Mouse (Mus musculus) embryonic facial prominence, embryonic 11.5 days (tissue): ENCODE data around the gene Pomgnt2. TPM values are rescaled to one million over a fixed set of nuclear protein-coding genes. Genes with fewer than 3 reads are reported as not detected.

Source experiments
- ATAC-seq: fragments of 200-750 bp; cut with Nextera tagmentation; replicated peaks from 2 replicates; pipeline ENCODE4 v1.8.0; 2017; ENCODE audit warnings: low read depth; ENCODE audit not compliant: insufficient number of reproducible peaks, low FRiP score, low TSS enrichment
- DNase-seq: peaks from one replicate; pipeline ENCODE4 v3.0.0-alpha.2; 2015; ENCODE audit warnings: low spot score
- H3K27ac ChIP-seq: fragments of 300-500 bp; sonication (generic); replicated peaks from 2 replicates; pipeline ENCODE4 v1.5.1; 2014; ENCODE audit warnings: mild to moderate bottlenecking, low read depth, low read length, control low read depth
- H3K27me3 ChIP-seq: fragments of 300-500 bp; sonication (generic); 2 replicates; pipeline ENCODE4 v1.6.1; 2014; ENCODE audit warnings: mild to moderate bottlenecking, low read length, moderate library complexity, mixed read lengths; ENCODE audit not compliant: control insufficient read depth, insufficient read depth
- H3K36me3 ChIP-seq: fragments of 300-500 bp; sonication (generic); replicated peaks from 2 replicates; pipeline ENCODE4 v1.6.1; 2014; ENCODE audit warnings: low read depth, mild to moderate bottlenecking, low read length, moderate library complexity, mixed read lengths; ENCODE audit not compliant: control insufficient read depth, insufficient read depth
- H3K4me1 ChIP-seq: fragments of 300-500 bp; sonication (generic); 2 replicates; pipeline ENCODE4 v1.6.1; 2014; ENCODE audit warnings: low read length, mixed read lengths; ENCODE audit not compliant: control insufficient read depth, insufficient read depth
- H3K4me2 ChIP-seq: fragments of 300-500 bp; sonication (generic); 2 replicates; pipeline ENCODE4 v1.6.1; 2014; ENCODE audit warnings: low read depth, mild to moderate bottlenecking, control low read depth, low read length, moderate library complexity
- H3K4me3 ChIP-seq: fragments of 300-500 bp; sonication (generic); 2 replicates; pipeline ENCODE4 v1.5.1; 2014; ENCODE audit warnings: low read depth, low read length, control low read depth
- H3K9ac ChIP-seq: fragments of 300-500 bp; sonication (generic); replicated peaks from 2 replicates; pipeline ENCODE4 v1.6.1; 2014; ENCODE audit warnings: mild to moderate bottlenecking, control low read depth, low read length
- H3K9me3 ChIP-seq: fragments of 300-500 bp; sonication (generic); replicated peaks from 2 replicates; pipeline ENCODE4 v1.6.1; 2016; ENCODE audit warnings: mild to moderate bottlenecking, low read length, inconsistent platforms, mixed read lengths; ENCODE audit not compliant: control insufficient read depth
- WGBS: fragments of 180-500 bp; shearing (Covaris S2); extraction: QIAGEN DNeasy Blood & Tissue Kit; methylation state at CpG from one replicate; pipeline ENCODE4 v1.1.7; 2014; 5-methylcytosine and 5-hydroxymethylcytosine counted together
- polyA plus RNA-seq: library from polyadenylated mRNA; unstranded; fragments of >200 nt; fragmentation: Nextera tagmentation; extraction: Ambion mirVana; gene quantifications from 2 replicates; pipeline ENCODE4 v1.2.1, GENCODE M21; 2014

The Pomgnt2 gene
- polyA plus RNA-seq, 1 experiment from 2014 or later, result 6.9 TPM

GRCm38 (mm10) chr9:121991041-121991440 lies 5.9 kb downstream of the Pomgnt2 start:
- H3K4me3 ChIP-seq, result no peak overlapping the region
- WGBS, result 77% methylated on average over 5 of the region's 5 CpGs
- ATAC-seq (no peak), DNase-seq (no peak)
- H3K4me2 ChIP-seq, result no peak overlapping the region
- no peaks in the 10 kb centered on the region for H3K36me3 ChIP-seq
- H3K27me3 ChIP-seq, result no peaks in the 10 kb centered on the region
- no peak overlapping the region for H3K9ac ChIP-seq
- H3K9me3 ChIP-seq, result no peaks in the 10 kb centered on the region
- H3K27ac ChIP-seq, result no peak overlapping the region
- no peaks in the 10 kb centered on the region for H3K4me1 ChIP-seq

GRCm38 (mm10) chr9:121989536-121989935 lies 7.4 kb downstream of the Pomgnt2 start:
- Histone ChIP-seq H3K27me3 (no peaks in the 10 kb centered on the region), H3K36me3 (no peaks in the 10 kb centered on the region), H3K9me3 (no peaks in the 10 kb centered on the region), H3K27ac (no peak overlapping the region), H3K9ac (no peak overlapping the region), H3K4me3 (no peak overlapping the region), H3K4me1 (no peaks in the 10 kb centered on the region), H3K4me2 (no peak overlapping the region)
- ATAC-seq (no peak), DNase-seq (no peak)
- 68% methylated on average over 5 of the region's 5 CpGs for WGBS

- Histone ChIP-seq H3K9me3 (no peaks in the 10 kb centered on the region), H3K4me3 (no peak overlapping the region), H3K36me3 (no peaks in the 10 kb centered on the region), H3K27ac (no peak overlapping the region), H3K4me2 (no peak overlapping the region), H3K4me1 (no peaks in the 10 kb centered on the region), H3K27me3 (no peaks in the 10 kb centered on the region), H3K9ac (no peak overlapping the region)
- ATAC-seq (no peak), DNase-seq (no peak)
- 77% methylated on average over 3 of the region's 3 CpGs for WGBS
Observed at GRCm38 (mm10) chr9:121988910-121989309, 8.0 kb downstream of the Pomgnt2 start.

GRCm38 (mm10) chr9:121984465-121985461 lies 12.1 kb downstream of the Pomgnt2 start:
- H3K9ac ChIP-seq, result no peak overlapping the region
- ATAC-seq (no peak), DNase-seq (peak; percentile 77)
- no peaks in the 10 kb centered on the region for H3K27me3 ChIP-seq
- no peak overlapping the region for H3K27ac ChIP-seq
- WGBS, result 74% methylated on average over 15 of the region's 15 CpGs
- H3K4me3 ChIP-seq, result no peak overlapping the region
- H3K4me1 ChIP-seq, result no peaks in the 10 kb centered on the region
- H3K4me2 ChIP-seq, result no peak overlapping the region
- no peaks in the 10 kb centered on the region for H3K36me3 ChIP-seq
- H3K9me3 ChIP-seq, result no peaks in the 10 kb centered on the region

- WGBS, result 54% methylated on average over 15 of the region's 15 CpGs
Observed at GRCm38 (mm10) chr9:121983504-121983903, 13.4 kb downstream of the Pomgnt2 start.

GRCm38 (mm10) chr9:121982665-121983064 lies 14.2 kb downstream of the Pomgnt2 start:
- WGBS, result 88% methylated on average over 15 of the region's 15 CpGs
- ATAC-seq (no peak), DNase-seq (no peak)
- H3K27me3 ChIP-seq, result no peaks in the 10 kb centered on the region
- H3K9me3 ChIP-seq, result no peaks in the 10 kb centered on the region
- H3K4me1 ChIP-seq, result no peaks in the 10 kb centered on the region
- H3K4me2 ChIP-seq, result no peak overlapping the region
- no peak overlapping the region for H3K4me3 ChIP-seq
- no peak overlapping the region for H3K9ac ChIP-seq
- H3K36me3 ChIP-seq, result no peaks in the 10 kb centered on the region
- no peak overlapping the region for H3K27ac ChIP-seq

More at GRCm38 (mm10) chr9:121983504-121983903, 13.4 kb downstream of the Pomgnt2 start:
- no peak overlapping the region for H3K27ac ChIP-seq
- H3K27me3 ChIP-seq, result no peaks in the 10 kb centered on the region
- H3K9me3 ChIP-seq, result no peaks in the 10 kb centered on the region
- no peak overlapping the region for H3K4me3 ChIP-seq
- H3K36me3 ChIP-seq, result no peaks in the 10 kb centered on the region
- no peaks in the 10 kb centered on the region for H3K4me1 ChIP-seq
- no peak overlapping the region for H3K4me2 ChIP-seq
- DNase-seq (peak; percentile 63), ATAC-seq (peak; percentile 26; the same call in 1 of the 2 replicates)
- H3K9ac ChIP-seq, result no peak overlapping the region

- H3K4me3 ChIP-seq, result no peak overlapping the region
- H3K4me1 ChIP-seq, result no peaks in the 10 kb centered on the region
- 95% methylated on average over 22 of the region's 22 CpGs for WGBS
Observed at GRCm38 (mm10) chr9:121982214-121982613, 14.7 kb downstream of the Pomgnt2 start.

GRCm38 (mm10) chr9:121981466-121982105 lies 15.3 kb downstream of the Pomgnt2 start:
- Histone ChIP-seq H3K27ac (no peak overlapping the region), H3K9me3 (no peaks in the 10 kb centered on the region), H3K4me1 (no peaks in the 10 kb centered on the region), H3K27me3 (no peaks in the 10 kb centered on the region), H3K36me3 (no peaks in the 10 kb centered on the region), H3K9ac (no peak overlapping the region), H3K4me3 (no peak overlapping the region), H3K4me2 (no peak overlapping the region)
- no peak for DNase-seq
- WGBS, result 86% methylated on average over 10 of the region's 10 CpGs
- ATAC-seq, result no peak

More at GRCm38 (mm10) chr9:121982214-121982613, 14.7 kb downstream of the Pomgnt2 start:
- H3K27me3 ChIP-seq, result no peaks in the 10 kb centered on the region
- DNase-seq (no peak), ATAC-seq (no peak)
- no peak overlapping the region for H3K27ac ChIP-seq
- no peak overlapping the region for H3K4me2 ChIP-seq
- no peaks in the 10 kb centered on the region for H3K9me3 ChIP-seq
- H3K36me3 ChIP-seq, result no peaks in the 10 kb centered on the region
- no peak overlapping the region for H3K9ac ChIP-seq
